Mouse (Mus musculus) granulocyte monocyte progenitor cell, adult 5-6 weeks (primary cell): ENCODE data around the gene Tnfaip2. TPM values are rescaled to one million over a fixed set of nuclear protein-coding genes. Genes with fewer than 3 reads are reported as not detected.
A peak's percentile ranks its signal among the peaks of the same experiment; 100 is the strongest.

Experiments used
- ATAC-seq: replicated peaks from 2 replicates; pipeline ENCODE4 v1.8.0; 2016; ENCODE audit warnings: mild to moderate bottlenecking, moderate TSS enrichment, inconsistent platforms; ENCODE audit not compliant: poor library complexity, severe bottlenecking
- total RNA-seq, 2 experiments: library from RNA; stranded (forward) in 1 of 2; stranded (reverse) in 1 of 2; fragments of 200-712, 200-1000 nt in 1 of 2; fragments of >200 nt in 1 of 2; fragmentation: Nextera tagmentation in 1 of 2; gene quantifications; 2 replicates each; pipeline ENCODE4 v1.2.3; 2014 to 2017

Gene Tnfaip2
- total RNA-seq, 2 experiments from 2014 or later: 28.6 to 56.1 TPM

DNA sequence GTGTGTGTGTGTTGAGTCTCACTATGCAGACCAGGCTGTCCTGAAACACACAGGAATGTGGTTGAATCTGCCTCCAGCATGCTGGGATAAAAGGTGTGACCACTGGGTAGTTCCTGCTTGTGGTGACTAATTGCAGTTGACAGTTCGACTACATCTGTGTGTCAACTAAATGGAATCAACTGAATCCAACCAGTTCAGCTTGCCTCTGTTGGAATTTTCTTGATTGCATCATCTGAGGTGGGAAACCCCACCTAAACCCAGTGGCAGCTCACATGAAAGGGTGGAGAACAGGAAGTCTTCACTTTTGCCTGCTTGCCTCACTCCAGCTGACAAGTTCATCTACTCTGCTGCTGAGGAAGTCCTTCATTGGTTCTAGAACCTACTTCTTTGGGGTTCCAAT is 28.9 kb downstream of the Tnfaip2 start:
- peak; percentile 55 for ATAC-seq

DNA sequence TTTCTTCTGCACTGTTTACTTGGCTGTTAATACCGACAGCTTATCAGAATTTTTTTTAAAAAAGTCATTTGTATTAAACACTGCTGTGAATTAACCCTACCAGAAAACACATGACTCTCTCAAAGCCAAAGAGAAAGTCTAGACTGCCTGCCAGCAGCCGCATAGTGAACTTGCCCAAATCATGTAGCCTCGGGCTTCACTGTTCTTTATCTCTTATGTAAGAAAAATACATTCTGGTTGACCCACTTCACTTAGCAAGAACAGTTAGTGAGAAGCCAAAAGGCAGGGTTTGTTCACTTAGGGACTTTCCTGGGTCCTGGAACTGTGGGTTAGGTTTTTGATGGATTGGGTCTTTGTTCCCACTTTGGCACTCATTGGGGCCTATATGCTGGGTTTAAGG is 29.5 kb downstream of the Tnfaip2 start:
- no peak for ATAC-seq

- no peak for ATAC-seq
Measured at GRCm38 (mm10) chr12:111472886-111473285, 30.6 kb downstream of the Tnfaip2 start.

DNA sequence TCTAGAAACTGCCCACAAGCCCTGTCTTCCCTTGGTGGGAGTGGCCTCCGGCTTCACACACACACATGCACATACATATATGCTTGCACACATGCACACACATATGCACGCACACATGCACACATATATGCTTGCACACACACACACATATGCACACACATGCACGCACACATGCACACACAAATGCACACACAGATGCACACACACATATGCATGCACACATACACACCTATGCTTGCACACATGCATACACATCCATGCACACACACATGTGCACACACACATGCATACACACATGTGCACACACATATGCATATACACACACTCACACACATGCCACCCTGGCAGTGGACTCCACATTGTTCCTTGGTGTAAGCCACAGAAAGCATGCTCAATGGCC is 32.1 kb downstream of the Tnfaip2 start:
- no peak for ATAC-seq

- no peak for ATAC-seq
Measured at GRCm38 (mm10) chr12:111474893-111475643, 32.8 kb downstream of the Tnfaip2 start.

- ATAC-seq: no peak
Measured at GRCm38 (mm10) chr12:111478924-111479323, 36.7 kb downstream of the Tnfaip2 start.

DNA sequence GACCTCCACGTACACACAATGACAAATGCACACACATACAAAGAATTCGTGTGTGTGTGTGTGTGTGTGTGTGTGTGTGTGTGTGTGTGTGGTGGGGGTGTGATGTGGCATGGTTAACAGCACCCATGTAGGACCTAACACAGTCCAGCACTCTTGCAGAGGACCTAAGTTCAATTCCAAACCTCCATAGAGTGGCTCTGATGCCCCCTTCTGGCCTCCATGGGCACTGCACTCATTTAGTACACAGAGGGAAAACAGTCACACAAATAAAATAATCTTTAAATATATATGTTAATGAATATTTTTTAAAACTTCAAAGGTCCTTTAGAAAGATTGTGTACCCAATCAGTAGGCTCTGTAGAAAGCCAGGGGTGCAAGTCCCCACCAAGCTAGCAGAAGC is 37.6 kb downstream of the Tnfaip2 start:
- peak; percentile 70 for ATAC-seq

DNA sequence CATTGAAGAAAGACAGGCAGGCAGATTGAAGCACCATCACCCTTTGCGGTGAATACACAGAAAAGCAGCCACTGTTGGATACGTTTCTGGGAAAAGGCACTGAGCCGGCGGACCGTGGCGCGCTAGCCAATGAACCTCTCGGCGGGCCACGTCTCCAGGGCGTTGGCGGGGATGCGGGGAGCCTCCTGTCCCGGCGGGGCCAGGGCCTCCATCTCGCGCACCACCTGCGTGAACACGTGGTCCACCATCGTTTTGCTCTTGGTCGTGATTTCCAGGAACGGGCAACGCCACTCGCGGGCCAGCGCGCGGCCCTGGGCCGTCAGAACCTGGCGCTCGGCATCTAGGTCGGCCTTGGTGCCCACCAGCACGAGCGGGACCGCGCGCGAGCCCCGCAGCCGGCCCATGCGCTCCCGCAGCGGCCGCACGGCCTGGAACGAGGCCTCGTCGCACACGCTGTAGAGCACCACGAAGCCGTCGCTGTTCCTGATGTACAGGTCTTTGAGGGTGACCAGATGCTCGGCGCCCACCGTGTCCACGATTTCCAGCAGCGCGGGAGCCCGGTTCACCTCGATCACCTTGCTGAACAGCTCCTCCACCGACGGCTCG is 42.9 kb downstream of the Tnfaip2 start:
- no peak; the same call in 1 of the 2 replicates for ATAC-seq

GRCm38 (mm10) chr12:111485652-111486306 is 43.5 kb downstream of the Tnfaip2 start, which contains the start of gene Gm266:
TSS of gene Gm266 (minus strand) at chr12:111485823.
- ATAC-seq: peak; percentile 15; the same call in 1 of the 2 replicates

DNA sequence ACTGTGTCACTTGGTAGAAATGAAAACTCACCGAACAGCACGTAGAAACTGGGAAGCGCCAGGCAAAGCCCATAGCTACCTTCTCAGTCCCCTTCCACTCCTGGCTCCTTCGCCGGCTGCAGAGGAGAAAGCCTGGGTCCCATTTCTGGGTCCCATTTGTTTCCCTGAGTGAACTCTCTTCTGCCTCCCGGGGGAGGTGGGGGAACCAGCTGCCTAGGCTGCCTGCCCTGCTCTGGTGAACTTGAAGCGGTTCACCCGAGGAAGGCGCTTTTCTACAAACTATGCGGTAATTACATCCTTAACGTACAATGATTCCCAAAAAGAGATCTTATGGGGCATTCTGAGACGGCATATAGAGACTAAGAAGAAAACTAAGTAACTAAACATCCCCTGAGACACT is 44.2 kb downstream of the Tnfaip2 start:
- ATAC-seq: no peak

GRCm38 (mm10) chr12:111489261-111489865 is 47.1 kb downstream of the Tnfaip2 start:
- ATAC-seq: no peak

DNA sequence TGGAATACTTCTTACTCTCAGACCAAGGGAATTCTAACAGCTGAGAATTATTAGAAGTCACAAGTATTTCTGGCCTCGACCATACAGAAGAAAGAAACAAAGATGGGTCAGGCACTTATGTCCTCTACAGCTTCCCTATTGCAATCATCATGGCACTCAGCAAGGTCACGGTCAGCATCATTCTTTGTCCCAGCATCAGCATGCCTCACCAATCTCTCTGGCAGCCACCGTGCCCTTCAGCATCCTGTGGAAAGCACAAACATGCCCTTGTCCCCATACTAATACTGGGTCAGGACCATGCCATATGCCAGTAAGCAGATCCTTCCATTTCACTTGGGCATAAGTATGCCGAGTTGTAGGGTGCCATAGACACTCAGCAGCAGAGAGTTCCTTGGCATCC is 52.7 kb downstream of the Tnfaip2 start:
- ATAC-seq: no peak

GRCm38 (mm10) chr12:111497076-111497475 is 54.8 kb downstream of the Tnfaip2 start:
- ATAC-seq: no peak

DNA sequence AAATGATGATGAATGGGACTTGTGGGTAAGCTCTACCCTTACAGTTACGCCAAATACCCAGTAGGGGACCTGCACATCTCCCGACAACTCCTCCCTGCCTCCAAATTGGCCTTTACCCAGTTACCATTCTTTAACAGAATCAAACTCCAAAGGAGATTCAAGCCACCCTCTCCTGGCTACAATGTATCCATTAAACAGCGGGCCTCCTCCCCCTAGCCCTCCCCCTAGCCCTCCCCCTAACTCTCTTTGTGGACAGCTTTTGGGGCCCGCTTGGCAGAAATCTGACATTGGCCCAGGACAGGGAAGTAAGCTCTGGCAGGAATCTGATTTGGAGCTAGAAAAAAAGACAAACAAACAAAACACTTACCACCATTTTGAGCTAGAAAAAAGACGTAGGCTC is 57.3 kb downstream of the Tnfaip2 start:
- ATAC-seq: no peak

DNA sequence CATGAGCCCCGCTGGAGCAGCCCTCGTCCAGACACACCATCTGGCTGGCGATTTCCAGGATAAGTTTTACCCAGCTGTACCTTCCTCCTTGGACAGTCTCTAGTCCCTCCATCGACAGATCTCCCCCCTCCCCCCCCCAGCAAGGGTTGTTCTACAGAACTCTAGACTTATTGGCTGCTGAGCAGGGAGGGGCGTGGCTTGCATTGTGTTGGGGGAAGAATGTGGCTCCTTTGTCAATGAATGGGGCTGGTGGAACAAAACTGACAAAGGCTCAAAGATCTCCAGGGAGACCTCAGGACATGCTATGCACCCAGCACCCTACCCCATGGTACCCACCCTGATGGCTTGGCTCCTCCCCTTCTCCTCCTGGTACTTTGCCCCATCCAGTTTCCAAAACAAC is 58.5 kb downstream of the Tnfaip2 start:
- no peak for ATAC-seq

GRCm38 (mm10) chr12:111503063-111503567 is 60.8 kb downstream of the Tnfaip2 start:
- ATAC-seq: 0 out of 2 replicates have a peak, but pooled peaks have one; percentile 18

DNA sequence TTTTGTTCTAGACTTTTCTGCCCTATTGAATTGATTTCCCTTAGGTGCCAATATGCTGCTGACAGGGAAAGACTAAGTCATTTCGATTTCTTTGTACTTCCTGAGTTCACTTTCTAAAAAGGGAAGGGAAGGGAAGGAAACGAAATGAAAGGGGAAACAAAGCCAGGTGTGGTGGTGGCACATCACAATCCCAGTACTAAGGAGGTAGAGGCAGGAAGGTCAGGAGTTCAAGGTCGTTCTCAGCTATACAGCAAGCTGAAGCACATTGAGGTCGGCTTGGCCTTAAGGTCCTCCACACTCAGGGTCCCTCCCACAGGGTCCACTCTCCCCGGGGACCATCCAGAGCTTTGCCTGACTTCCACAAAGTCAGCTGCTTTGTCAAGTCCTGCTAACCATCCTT is 61.3 kb downstream of the Tnfaip2 start:
- ATAC-seq: no peak
